Comparison of ENCODE assay signal across 28 mouse cellular contexts in the genomic region with DNA sequence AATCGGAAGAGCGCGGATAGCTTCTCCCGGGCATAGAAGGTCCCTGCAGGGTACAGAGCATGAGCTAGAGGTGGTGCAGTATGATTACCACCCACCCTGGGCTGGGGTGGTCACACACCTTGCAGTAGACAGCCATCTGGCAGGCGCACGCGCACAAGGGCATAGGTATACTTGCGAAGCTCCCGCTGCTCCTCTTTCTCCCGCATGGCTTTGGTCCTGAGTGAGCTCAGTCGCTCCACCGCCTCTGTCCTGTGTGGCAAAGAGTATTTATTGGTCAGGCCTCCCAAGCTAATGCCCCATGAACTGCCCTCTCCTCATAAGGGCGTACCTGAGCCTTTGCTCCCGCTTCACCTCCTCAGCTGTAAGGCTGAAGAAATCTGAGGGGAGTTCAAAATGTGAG. TPM values are rescaled to one million over a fixed set of nuclear protein-coding genes. Genes with fewer than 3 reads are reported as not detected.
DNase-seq lines count a peak whose midpoint lies in the region; ATAC-seq and TF ChIP-seq lines count a peak whose summit lies in the region.
"Had no signal": no experiment of that assay in that cellular context is flagged by ENCODE, and none has a peak within 500 bp of the region (broad histone marks: within the 10 kb centered on the region; RNA-seq: fewer than 3 reads in every experiment).

No protein-coding gene starts in this region.

- H3K4me1 ChIP-seq in midbrain, embryonic 11.5 days (ENCODE audit: control insufficient read depth, insufficient read depth, low read length) = peaks cover 3% of the 10 kb centered on the region
- peaks cover 3% of the 10 kb centered on the region; the same call in 1 of the 2 replicates for H3K4me1 ChIP-seq in midbrain, postnatal 0 days (ENCODE audit: insufficient read depth, low read length)
- H3K4me1 ChIP-seq in ES-Bruce4 (ENCODE audit: control insufficient read depth, insufficient read depth, low read length) (no peaks in the 10 kb centered on the region), MEL (ENCODE audit: control insufficient read depth in 1 of 2, insufficient read depth in 2 of 2, low read length in 2 of 2) (peaks cover 0 to 2% of the 10 kb centered on the region in 2 experiments; a peak in 1 of 4 replicates)
- H3K4me1 ChIP-seq in hindbrain, embryonic 11.5 days (replicated peaks; ENCODE audit: control insufficient read depth, insufficient read depth, low read length) = peaks cover 2% of the 10 kb centered on the region; the same call in 1 of the 2 replicates

- H3K9me3 ChIP-seq in midbrain, embryonic 11.5 days (ENCODE audit: control insufficient read depth, low read length) = no peaks in the 10 kb centered on the region
- no peaks in the 10 kb centered on the region for H3K9me3 ChIP-seq in midbrain, postnatal 0 days (ENCODE audit: low read length)
- H3K9me3 ChIP-seq in ES-Bruce4 (replicated peaks; ENCODE audit: control insufficient read depth, insufficient read depth, low read length, poor library complexity, severe bottlenecking) = no peaks in the 10 kb centered on the region
- no peaks in the 10 kb centered on the region for H3K9me3 ChIP-seq in MEL (replicated peaks; ENCODE audit: insufficient read depth, low read length)
- H3K9me3 ChIP-seq in hindbrain, embryonic 11.5 days (ENCODE audit: control insufficient read depth, low read length) = no peaks in the 10 kb centered on the region
- H3K9me3 ChIP-seq: embryonic facial prominence, embryonic 12.5 days; embryonic facial prominence, embryonic 15.5 days; heart, embryonic 15.5 days; hindbrain, embryonic 12.5 days; hindbrain, embryonic 15.5 days; intestine, embryonic 15.5 days had no signal

- 94% methylated on average over 14 of the region's 14 CpGs for WGBS in midbrain, embryonic 11.5 days
- 96% methylated on average over 14 of the region's 14 CpGs for WGBS in midbrain, postnatal 0 days
- 95% methylated on average over 14 of the region's 14 CpGs for WGBS in hindbrain, embryonic 11.5 days

- H3K27ac ChIP-seq in midbrain, embryonic 11.5 days (ENCODE audit: low read depth, low read length) = no peak overlapping the region
- no peak overlapping the region for H3K27ac ChIP-seq in midbrain, postnatal 0 days (ENCODE audit: low read depth, low read length)
- no peak overlapping the region for H3K27ac ChIP-seq in ES-Bruce4 (ENCODE audit: insufficient read depth, low read length)
- H3K27ac ChIP-seq in MEL (ENCODE audit: control insufficient read depth, low read depth, low read length) = no peak overlapping the region
- no peak overlapping the region for H3K27ac ChIP-seq in hindbrain, embryonic 11.5 days (ENCODE audit: low read depth, low read length)
- H3K27ac ChIP-seq: embryonic facial prominence, embryonic 12.5 days; embryonic facial prominence, embryonic 15.5 days; gastrocnemius, adult 2 months; heart, embryonic 15.5 days; hindbrain, embryonic 12.5 days; hindbrain, embryonic 15.5 days; intestine, embryonic 15.5 days had no signal

- peak; percentile 64 for DNase-seq in midbrain, embryonic 11.5 days (ENCODE audit: low spot score, missing footprints)
- DNase-seq in midbrain, postnatal 0 days (ENCODE audit: low spot score) = no peak
- no peak for DNase-seq in MEL (ENCODE audit: low read depth, low spot score)
- DNase-seq in hindbrain, embryonic 11.5 days (ENCODE audit: low spot score) = no peak
- DNase-seq in adrenal gland, postnatal 10 days = no peak
- DNase-seq: adrenal gland, adult 2 months; adrenal gland, postnatal 25 days; cerebellum, adult 18-20 months; cerebellum, adult 9-10 months; cerebellum, postnatal 25 days; forebrain, postnatal 0 days; gastrocnemius, adult 2 months; gastrocnemius, postnatal 14 days; heart, adult 18-20 months; heart, postnatal 10 days; heart, postnatal 36 days; kidney, adult 11 months had no signal

- no peak for TF ChIP-seq RAD21 in MEL (IDR thresholded peaks at IDR 0.05; ENCODE audit: low read depth, low read length)

- no peak overlapping the region for H3K4me3 ChIP-seq in midbrain, embryonic 11.5 days (ENCODE audit: low read depth, low read length)
- no peak overlapping the region for H3K4me3 ChIP-seq in midbrain, postnatal 0 days (ENCODE audit: low read depth, low read length)
- H3K4me3 ChIP-seq in ES-Bruce4 (ENCODE audit: low read depth, low read length) = peak overlapping the region; percentile 7; the same call in 1 of the 2 replicates
- H3K4me3 ChIP-seq in MEL (ENCODE audit: control insufficient read depth in 1 of 2, insufficient read depth in 1 of 2, low read depth in 2 of 2, low read length in 2 of 2) = no peak overlapping the region
- no peak overlapping the region for H3K4me3 ChIP-seq in hindbrain, embryonic 11.5 days (ENCODE audit: low read depth, low read length)
- H3K4me3 ChIP-seq: embryonic facial prominence, embryonic 12.5 days; embryonic facial prominence, embryonic 15.5 days; gastrocnemius, adult 2 months; heart, embryonic 12.5 days; heart, embryonic 15.5 days; hindbrain, embryonic 12.5 days; hindbrain, embryonic 15.5 days; intestine, embryonic 15.5 days had no signal

- no peak overlapping the region for H3K4me2 ChIP-seq in midbrain, embryonic 11.5 days
- H3K4me2 ChIP-seq in midbrain, postnatal 0 days (ENCODE audit: low read depth, low read length, poor library complexity, severe bottlenecking) = no peak overlapping the region
- no peak overlapping the region for H3K4me2 ChIP-seq in hindbrain, embryonic 11.5 days (replicated peaks; ENCODE audit: low read depth, low read length)
- H3K4me2 ChIP-seq: embryonic facial prominence, embryonic 12.5 days; embryonic facial prominence, embryonic 15.5 days; heart, embryonic 12.5 days; heart, embryonic 15.5 days; hindbrain, embryonic 12.5 days; hindbrain, embryonic 15.5 days; intestine, embryonic 15.5 days had no signal

- no peak for ATAC-seq in midbrain, embryonic 11.5 days (ENCODE audit: low FRiP score)
- ATAC-seq in midbrain, postnatal 0 days (ENCODE audit: low FRiP score) = no peak
- ATAC-seq in hindbrain, embryonic 11.5 days (ENCODE audit: low FRiP score) = no peak
- ATAC-seq: CD4-positive, CD25-positive, alpha-beta regulatory T cell, adult 4 months; forebrain, embryonic 14.5 days; forebrain, postnatal 0 days; intestine, embryonic 15.5 days had no signal

- no peaks in the 10 kb centered on the region for H3K27me3 ChIP-seq in midbrain, embryonic 11.5 days (ENCODE audit: control insufficient read depth, insufficient read depth, low read length)
- no peaks in the 10 kb centered on the region for H3K27me3 ChIP-seq in midbrain, postnatal 0 days (ENCODE audit: insufficient read depth, low read length)
- H3K27me3 ChIP-seq in ES-Bruce4 (ENCODE audit: control insufficient read depth, insufficient read depth, low read length, poor library complexity, severe bottlenecking) (no peaks in the 10 kb centered on the region), MEL (ENCODE audit: control insufficient read depth in 1 of 2, insufficient read depth in 2 of 2, low read length in 2 of 2) (no peaks in the 10 kb centered on the region)
- H3K27me3 ChIP-seq in hindbrain, embryonic 11.5 days (ENCODE audit: control insufficient read depth, insufficient read depth, low read length) = no peaks in the 10 kb centered on the region
- H3K27me3 ChIP-seq: embryonic facial prominence, embryonic 12.5 days; embryonic facial prominence, embryonic 15.5 days; heart, embryonic 12.5 days; heart, embryonic 15.5 days; hindbrain, embryonic 12.5 days; hindbrain, embryonic 15.5 days; intestine, embryonic 15.5 days had no signal

- TF ChIP-seq EP300 in ES-Bruce4 (IDR thresholded peaks at IDR 0.05; ENCODE audit: insufficient read depth, low read depth, low read length) = no peak
- TF ChIP-seq EP300 in MEL (IDR thresholded peaks at IDR 0.05; ENCODE audit: low read depth in 1 of 2, low read length in 2 of 2) = no peak

- TF ChIP-seq POLR2A in ES-Bruce4 (IDR thresholded peaks at IDR 0.05; ENCODE audit: insufficient read depth, low read length) = no peak
- 0 out of 4 replicates have a peak, but pooled peaks of 1 of the 2 experiments have one; percentile 21 for TF ChIP-seq POLR2A in MEL (IDR thresholded peaks at IDR 0.05; ENCODE audit: control insufficient read depth in 1 of 2, insufficient read depth in 1 of 2, low read depth in 1 of 2, low read length in 2 of 2, poor library complexity in 1 of 2)

- H3K79me2 ChIP-seq in MEL (ENCODE audit: control insufficient read depth, insufficient read depth, low read length, poor library complexity) = no peaks in the 10 kb centered on the region

- no peak overlapping the region for H3K9ac ChIP-seq in midbrain, embryonic 11.5 days (ENCODE audit: low read length)
- no peak overlapping the region for H3K9ac ChIP-seq in midbrain, postnatal 0 days (replicated peaks; ENCODE audit: low read length, poor library complexity, severe bottlenecking)
- H3K9ac ChIP-seq in ES-Bruce4 (ENCODE audit: low read depth, poor library complexity, severe bottlenecking) (peak overlapping the region; percentile 19), MEL (ENCODE audit: control insufficient read depth, low read depth, low read length, poor library complexity, severe bottlenecking) (no peak overlapping the region)
- H3K9ac ChIP-seq in hindbrain, embryonic 11.5 days (ENCODE audit: low read depth, low read length) = no peak overlapping the region
- H3K9ac ChIP-seq: embryonic facial prominence, embryonic 12.5 days; embryonic facial prominence, embryonic 15.5 days; forebrain, postnatal 0 days; heart, embryonic 12.5 days; heart, embryonic 15.5 days; hindbrain, embryonic 12.5 days; hindbrain, embryonic 15.5 days; intestine, embryonic 15.5 days had no signal

- no peak for TF ChIP-seq CTCF in midbrain, postnatal 0 days (IDR thresholded peaks at IDR 0.05)
- no peak for TF ChIP-seq CTCF in ES-Bruce4 (IDR thresholded peaks at IDR 0.05; ENCODE audit: low read depth, low read length)
- TF ChIP-seq CTCF in MEL (IDR thresholded peaks at IDR 0.05 in 2 of 3, conservative IDR thresholded peaks at IDR 0.05 in 1 of 3; ENCODE audit: control insufficient read depth in 1 of 3, insufficient read depth in 1 of 3, low read depth in 2 of 3, low read length in 3 of 3, poor library complexity in 1 of 3, severe bottlenecking in 1 of 3) = no peak

- H3K36me3 ChIP-seq in midbrain, embryonic 11.5 days (ENCODE audit: control insufficient read depth, insufficient read depth, low read length) = peaks cover 51% of the 10 kb centered on the region
- H3K36me3 ChIP-seq in midbrain, postnatal 0 days (ENCODE audit: insufficient read depth, low read length) = peaks cover 60% of the 10 kb centered on the region
- H3K36me3 ChIP-seq in ES-Bruce4 (ENCODE audit: control insufficient read depth, insufficient read depth, low read length, poor library complexity, severe bottlenecking) = peaks cover 42% of the 10 kb centered on the region
- peaks cover 0 to 13% of the 10 kb centered on the region in 2 experiments; a peak in 2 of 4 replicates for H3K36me3 ChIP-seq in MEL (ENCODE audit: control insufficient read depth in 1 of 2, insufficient read depth in 2 of 2, low read length in 2 of 2)
- peaks cover 22% of the 10 kb centered on the region for H3K36me3 ChIP-seq in hindbrain, embryonic 11.5 days (ENCODE audit: control insufficient read depth, insufficient read depth, low read length)

RNA-seq across cellular contexts. Expression of a gene that starts 5.8 kb away (rescaled TPM):
- polyA plus RNA-seq in midbrain, embryonic 11.5 days (2014; fragmentation: Nextera tagmentation; extraction: Ambion mirVana) = 43.2 and 48.4 TPM in 2 replicates
- total RNA-seq in midbrain, postnatal 0 days (2014; rRNA removed) = 76.9 and 123 TPM in 2 replicates
- 84.8 and 89.9 TPM in 2 replicates for polyA plus RNA-seq in midbrain, postnatal 0 days (2015; fragmentation: Nextera tagmentation; extraction: Ambion mirVana)
- polyA plus RNA-seq in ES-Bruce4 (2011; ENCODE audit: insufficient read depth, insufficient read length, low read depth, missing spikeins) = 38.4 and 38.7 TPM in 2 replicates
- total RNA-seq in MEL (2012; rRNA removed) = 24.8 and 28.2 TPM in 2 replicates
- polyA plus RNA-seq in MEL (2012; ENCODE audit: insufficient read depth in 1 of 2, insufficient read length in 2 of 2, low read depth in 1 of 2, low replicate concordance in 2 of 2, missing spikeins in 1 of 2) = 10 to 100 TPM in 1 of 2 experiments, not detected in 1; 42.2 TPM
- polyA plus RNA-seq in hindbrain, embryonic 11.5 days (2014; fragmentation: Nextera tagmentation; extraction: Ambion mirVana) = 50.6 and 51.1 TPM in 2 replicates
- 10 to 100 TPM; 77.5 to 78.9 TPM for total RNA-seq in adrenal gland, postnatal 10 days (2021)

RNA-seq across cellular contexts. Expression of a gene that starts 10.4 kb away (rescaled TPM):
- polyA plus RNA-seq in midbrain, embryonic 11.5 days (2014; fragmentation: Nextera tagmentation; extraction: Ambion mirVana) = 104 and 121 TPM in 2 replicates
- 59.6 and 72.1 TPM in 2 replicates for total RNA-seq in midbrain, postnatal 0 days (2014; rRNA removed)
- polyA plus RNA-seq in midbrain, postnatal 0 days (2015; fragmentation: Nextera tagmentation; extraction: Ambion mirVana) = 120 and 123 TPM in 2 replicates
- polyA plus RNA-seq in ES-Bruce4 (2011; ENCODE audit: insufficient read depth, insufficient read length, low read depth, missing spikeins) (77.5 and 82.8 TPM in 2 replicates), MEL (2012; ENCODE audit: insufficient read depth in 1 of 2, insufficient read length in 2 of 2, low read depth in 1 of 2, low replicate concordance in 2 of 2, missing spikeins in 1 of 2) (100 to 1,000 TPM in 1 of 2 experiments, not detected in 1; 132 TPM)
- total RNA-seq in MEL (2012; rRNA removed) = 64.2 and 71.9 TPM in 2 replicates
- 100 and 113 TPM in 2 replicates for polyA plus RNA-seq in hindbrain, embryonic 11.5 days (2014; fragmentation: Nextera tagmentation; extraction: Ambion mirVana)
- total RNA-seq in adrenal gland, postnatal 10 days (2021) = 10 to 100 TPM; 45.3 to 54.0 TPM

RNA-seq across cellular contexts. Expression of a gene that starts 28.8 kb away (rescaled TPM):
- 20.7 and 24.7 TPM in 2 replicates for polyA plus RNA-seq in midbrain, embryonic 11.5 days (2014; fragmentation: Nextera tagmentation; extraction: Ambion mirVana)
- 2.7 and 3.1 TPM in 2 replicates for total RNA-seq in midbrain, postnatal 0 days (2014; rRNA removed)
- 2.4 and 2.8 TPM in 2 replicates for polyA plus RNA-seq in midbrain, postnatal 0 days (2015; fragmentation: Nextera tagmentation; extraction: Ambion mirVana)
- polyA plus RNA-seq in ES-Bruce4 (2011; ENCODE audit: insufficient read depth, insufficient read length, low read depth, missing spikeins) (33.6 and 38.5 TPM in 2 replicates), MEL (2012; ENCODE audit: insufficient read depth in 1 of 2, insufficient read length in 2 of 2, low read depth in 1 of 2, low replicate concordance in 2 of 2, missing spikeins in 1 of 2) (100 to 1,000 TPM in 1 of 2 experiments, not detected in 1; 116 TPM)
- 48.5 and 49.5 TPM in 2 replicates for total RNA-seq in MEL (2012; rRNA removed)
- 16.1 and 18.9 TPM in 2 replicates for polyA plus RNA-seq in hindbrain, embryonic 11.5 days (2014; fragmentation: Nextera tagmentation; extraction: Ambion mirVana)
- total RNA-seq in adrenal gland, postnatal 10 days (2021) = 10 to 100 TPM in 1 of 2 experiments, 1 to 10 TPM in 1; 8.4 to 10.9 TPM

RNA-seq across cellular contexts. Expression of a gene that starts 32.6 kb away (rescaled TPM):
- 106 and 118 TPM in 2 replicates for polyA plus RNA-seq in midbrain, embryonic 11.5 days (2014; fragmentation: Nextera tagmentation; extraction: Ambion mirVana)
- total RNA-seq in midbrain, postnatal 0 days (2014; rRNA removed) = 64.1 and 71.4 TPM in 2 replicates
- 83.2 and 84.8 TPM in 2 replicates for polyA plus RNA-seq in midbrain, postnatal 0 days (2015; fragmentation: Nextera tagmentation; extraction: Ambion mirVana)
- polyA plus RNA-seq in ES-Bruce4 (2011; ENCODE audit: insufficient read depth, insufficient read length, low read depth, missing spikeins) (52.3 and 57.0 TPM in 2 replicates), MEL (2012; ENCODE audit: insufficient read depth in 1 of 2, insufficient read length in 2 of 2, low read depth in 1 of 2, low replicate concordance in 2 of 2, missing spikeins in 1 of 2) (10 to 100 TPM in 1 of 2 experiments, not detected in 1; 78.4 TPM)
- total RNA-seq in MEL (2012; rRNA removed) = 36.7 and 41.0 TPM in 2 replicates
- 112 and 114 TPM in 2 replicates for polyA plus RNA-seq in hindbrain, embryonic 11.5 days (2014; fragmentation: Nextera tagmentation; extraction: Ambion mirVana)
- 10 to 100 TPM; 49.3 to 50.7 TPM for total RNA-seq in adrenal gland, postnatal 10 days (2021)

RNA-seq across cellular contexts. Expression of a gene that starts 40.5 kb away (rescaled TPM):
- polyA plus RNA-seq in midbrain, embryonic 11.5 days (2014; fragmentation: Nextera tagmentation; extraction: Ambion mirVana) = 0.05 and 0.07 TPM in 2 replicates
- total RNA-seq in midbrain, postnatal 0 days (2014; rRNA removed) = 0.42 and 0.55 TPM in 2 replicates
- 0.04 and 0.05 TPM in 2 replicates for polyA plus RNA-seq in midbrain, postnatal 0 days (2015; fragmentation: Nextera tagmentation; extraction: Ambion mirVana)
- polyA plus RNA-seq in ES-Bruce4 (2011; ENCODE audit: insufficient read depth, insufficient read length, low read depth, missing spikeins) = 0.21 and 0.35 TPM in 2 replicates
- 0.08 and 0.10 TPM in 2 replicates for total RNA-seq in MEL (2012; rRNA removed)
- under 1 TPM in 1 of 2 experiments, not detected in 1; 0.07 TPM for polyA plus RNA-seq in MEL (2012; ENCODE audit: insufficient read depth in 1 of 2, insufficient read length in 2 of 2, low read depth in 1 of 2, low replicate concordance in 2 of 2, missing spikeins in 1 of 2)
- 0.07 and 0.09 TPM in 2 replicates for polyA plus RNA-seq in hindbrain, embryonic 11.5 days (2014; fragmentation: Nextera tagmentation; extraction: Ambion mirVana)
- 10 to 100 TPM; 75.7 to 89.2 TPM for total RNA-seq in adrenal gland, postnatal 10 days (2021)
- total RNA-seq: common myeloid progenitor, adult 5-6 weeks had no signal
- polyA plus RNA-seq: CD4-positive, CD25-positive, alpha-beta regulatory T cell, adult 4 months had no signal
